Mouse (Mus musculus): ENCODE data around the gene Dxo. TPM values are rescaled to one million over a fixed set of nuclear protein-coding genes. Genes with fewer than 3 reads are reported as not detected.
"Not testable (repeated sequence)": the region's sequence is repeated elsewhere in the genome, so short reads cannot be mapped to it uniquely, and the experiment has no call there.

Gene Dxo
- 37.2 and 39.9 TPM in 2 replicates for polyA plus RNA-seq (2016; fragmentation: Nextera tagmentation; extraction: Ambion mirVana)

DNA sequence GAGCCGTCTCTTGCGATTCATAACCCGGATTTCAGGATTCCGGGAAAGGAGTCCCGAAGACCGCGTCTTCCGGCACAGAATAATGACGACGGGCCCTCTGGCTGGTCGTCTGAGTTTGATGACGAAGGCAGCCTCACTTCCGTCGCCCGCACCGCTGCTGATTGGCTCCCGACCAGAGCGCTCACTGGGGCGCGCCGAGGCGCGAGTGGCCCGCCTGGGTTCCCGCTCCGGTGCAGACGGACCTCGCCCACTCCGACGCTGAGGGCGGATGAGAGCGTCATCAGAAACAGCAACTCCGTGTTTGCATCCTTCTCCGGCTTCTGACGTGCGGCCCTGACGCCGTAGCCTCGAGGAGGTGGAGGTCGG is at the start of gene Dxo, which contains the start of gene Stk19:
Dxo (plus strand) TSS at position 164 of the 366 bp plus-strand sequence.
Stk19 (minus strand) TSS at position 90 of the 366 bp plus-strand sequence.
- peaks cover 26% of the 10 kb centered on the region for H3K4me1 ChIP-seq (replicated peaks)
- peak within 1 kb of the TSS; percentile 97 for H3K4me2 ChIP-seq
- WGBS, result under 1% methylated on average over 40 of the region's 40 CpGs
- peak within 1 kb of the TSS; percentile 92 for H3K4me3 ChIP-seq
- H3K36me3 ChIP-seq, result peaks cover 54% of the 10 kb centered on the region
- no peaks in the 10 kb centered on the region for H3K27me3 ChIP-seq (replicated peaks)
- H3K9me3 ChIP-seq (replicated peaks), result no peaks in the 10 kb centered on the region
- peak within 1 kb of the TSS; percentile 19 for H3K27ac ChIP-seq (ENCODE audit: poor library complexity, severe bottlenecking)
- ATAC-seq (ENCODE audit: insufficient number of reproducible peaks, low FRiP score), result peak; percentile 95
- H3K9ac ChIP-seq, result peak within 1 kb of the TSS; percentile 76

DNA sequence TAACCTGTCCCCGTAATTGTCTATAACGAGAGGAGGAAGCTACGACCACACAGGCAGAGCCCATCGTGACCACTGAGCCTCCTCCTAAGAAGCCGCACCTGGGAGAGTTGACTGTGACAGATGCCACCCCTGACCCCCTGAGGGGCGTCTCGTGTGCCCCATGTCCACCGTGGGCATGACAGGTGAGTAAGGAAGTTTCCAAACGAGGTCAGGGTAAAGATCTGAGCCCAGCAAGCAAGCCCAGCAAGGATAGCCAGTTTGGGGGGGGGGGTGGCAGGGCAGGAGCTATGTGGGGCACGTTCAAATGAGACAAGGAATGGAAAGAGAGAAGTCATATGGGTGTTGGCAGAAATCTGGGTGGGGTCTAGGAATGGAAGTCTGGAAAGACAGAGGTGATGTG is 41.8 kb upstream of the Dxo start:
- no peak overlapping the region for H3K27ac ChIP-seq (ENCODE audit: poor library complexity, severe bottlenecking)
- H3K4me2 ChIP-seq, result no peak overlapping the region
- H3K9me3 ChIP-seq (replicated peaks), result peaks cover 8% of the 10 kb centered on the region
- WGBS, result 81% methylated on average over 10 of the region's 10 CpGs
- no peaks in the 10 kb centered on the region for H3K36me3 ChIP-seq
- no peaks in the 10 kb centered on the region for H3K27me3 ChIP-seq (replicated peaks)
- no peak overlapping the region for H3K9ac ChIP-seq
- ATAC-seq (ENCODE audit: insufficient number of reproducible peaks, low FRiP score), result no peak
- no peaks in the 10 kb centered on the region for H3K4me1 ChIP-seq (replicated peaks)
- H3K4me3 ChIP-seq, result no peak overlapping the region

DNA sequence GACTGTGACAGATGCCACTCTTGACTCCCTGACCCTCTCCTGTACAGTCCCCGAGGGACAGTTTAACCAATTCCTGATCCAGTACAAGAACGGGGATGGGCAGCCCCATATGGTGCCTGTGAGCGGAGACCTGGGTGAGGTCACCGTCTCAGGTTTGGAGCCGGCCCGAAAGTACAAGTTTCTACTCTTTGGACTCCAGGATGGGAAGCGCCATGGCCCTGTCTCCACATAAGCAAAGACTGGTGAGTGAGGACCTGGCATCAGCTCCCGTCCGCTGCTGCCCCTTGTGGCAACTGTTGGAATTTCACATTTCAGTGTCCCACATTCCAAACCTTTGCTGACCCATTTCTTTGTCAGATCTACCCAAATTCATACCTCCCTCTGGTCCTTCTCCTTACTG is 41.2 kb upstream of the Dxo start:
- Histone ChIP-seq H3K4me2 (no peak overlapping the region), H3K4me3 (no peak overlapping the region), H3K36me3 (no peaks in the 10 kb centered on the region), H3K4me1 (replicated peaks) (no peaks in the 10 kb centered on the region), H3K27ac (ENCODE audit: poor library complexity, severe bottlenecking) (no peak overlapping the region), H3K27me3 (replicated peaks) (no peaks in the 10 kb centered on the region), H3K9me3 (replicated peaks) (peaks cover 8% of the 10 kb centered on the region), H3K9ac (no peak overlapping the region)
- 55% methylated on average over 9 of the region's 9 CpGs for WGBS
- no peak for ATAC-seq (ENCODE audit: insufficient number of reproducible peaks, low FRiP score)

GRCm38 (mm10) chr17:34796311-34797140 is 40.3 kb upstream of the Dxo start:
- WGBS, result 71% methylated on average over 8 of the region's 8 CpGs
- H3K27ac ChIP-seq (ENCODE audit: poor library complexity, severe bottlenecking), result no peak overlapping the region

DNA sequence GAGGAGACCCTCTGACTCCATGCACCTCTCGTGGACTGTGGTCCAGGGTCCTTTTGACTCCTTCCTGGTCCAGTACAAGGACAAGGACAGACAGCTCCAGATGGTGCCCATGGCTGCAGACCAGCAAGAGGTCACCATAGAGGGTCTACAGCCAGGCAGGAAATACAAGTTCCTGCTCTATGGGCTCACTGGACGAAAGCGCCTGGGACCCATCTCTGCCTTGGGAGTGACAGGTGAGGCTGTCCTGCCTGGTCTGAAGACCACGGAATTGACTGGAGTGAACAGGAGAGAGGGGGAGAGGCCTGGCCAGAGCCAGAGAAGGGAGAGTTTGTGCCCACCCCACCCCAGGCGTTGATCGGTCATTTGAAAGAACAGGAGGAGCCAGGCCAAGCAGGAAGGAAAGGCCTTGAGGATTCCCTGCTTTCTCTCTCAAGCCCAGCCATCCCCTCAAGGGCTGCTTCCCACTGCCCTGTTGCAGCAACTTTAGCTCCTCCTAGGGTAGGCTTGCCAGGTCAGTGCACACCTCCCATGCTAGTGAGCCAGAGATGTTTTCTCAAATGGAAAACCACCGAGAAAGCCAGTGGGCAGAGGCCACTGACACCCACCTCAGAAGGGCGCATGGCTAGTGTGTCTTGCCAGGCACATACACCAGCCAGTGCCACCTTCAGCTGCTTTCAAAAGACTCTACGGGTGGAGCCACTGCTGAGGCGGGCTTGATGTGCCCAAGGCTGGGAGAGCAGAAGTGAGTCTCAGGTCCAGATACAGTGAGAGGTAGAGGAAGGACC is 39.4 kb upstream of the Dxo start:
- ATAC-seq (ENCODE audit: insufficient number of reproducible peaks, low FRiP score); H3K9ac ChIP-seq: not testable (repeated sequence)

More at GRCm38 (mm10) chr17:34796311-34797140, 40.3 kb upstream of the Dxo start:
- Histone ChIP-seq H3K27me3 (replicated peaks) (no peaks in the 10 kb centered on the region), H3K36me3 (no peaks in the 10 kb centered on the region), H3K9me3 (replicated peaks) (peaks cover 8% of the 10 kb centered on the region), H3K9ac (no peak overlapping the region), H3K4me2 (no peak overlapping the region), H3K4me3 (no peak overlapping the region), H3K4me1 (replicated peaks) (no peaks in the 10 kb centered on the region)
- ATAC-seq (ENCODE audit: insufficient number of reproducible peaks, low FRiP score), result no peak

GRCm38 (mm10) chr17:34798071-34798470 is 38.7 kb upstream of the Dxo start:
- H3K4me2 ChIP-seq; H3K36me3 ChIP-seq; H3K27ac ChIP-seq (ENCODE audit: poor library complexity, severe bottlenecking); H3K9ac ChIP-seq; H3K27me3 ChIP-seq (replicated peaks); ATAC-seq (ENCODE audit: insufficient number of reproducible peaks, low FRiP score); H3K4me1 ChIP-seq (replicated peaks); H3K9me3 ChIP-seq (replicated peaks); H3K4me3 ChIP-seq: not testable (repeated sequence)
- WGBS, result 74% methylated on average over 7 of the region's 7 CpGs

More for the DNA sequence above, 39.4 kb upstream of the Dxo start:
- not testable (repeated sequence) for H3K9me3 ChIP-seq (replicated peaks); H3K27me3 ChIP-seq (replicated peaks); H3K4me1 ChIP-seq (replicated peaks); H3K4me2 ChIP-seq; H3K36me3 ChIP-seq; H3K4me3 ChIP-seq; H3K27ac ChIP-seq (ENCODE audit: poor library complexity, severe bottlenecking)
- 78% methylated on average over 10 of the region's 10 CpGs for WGBS

DNA sequence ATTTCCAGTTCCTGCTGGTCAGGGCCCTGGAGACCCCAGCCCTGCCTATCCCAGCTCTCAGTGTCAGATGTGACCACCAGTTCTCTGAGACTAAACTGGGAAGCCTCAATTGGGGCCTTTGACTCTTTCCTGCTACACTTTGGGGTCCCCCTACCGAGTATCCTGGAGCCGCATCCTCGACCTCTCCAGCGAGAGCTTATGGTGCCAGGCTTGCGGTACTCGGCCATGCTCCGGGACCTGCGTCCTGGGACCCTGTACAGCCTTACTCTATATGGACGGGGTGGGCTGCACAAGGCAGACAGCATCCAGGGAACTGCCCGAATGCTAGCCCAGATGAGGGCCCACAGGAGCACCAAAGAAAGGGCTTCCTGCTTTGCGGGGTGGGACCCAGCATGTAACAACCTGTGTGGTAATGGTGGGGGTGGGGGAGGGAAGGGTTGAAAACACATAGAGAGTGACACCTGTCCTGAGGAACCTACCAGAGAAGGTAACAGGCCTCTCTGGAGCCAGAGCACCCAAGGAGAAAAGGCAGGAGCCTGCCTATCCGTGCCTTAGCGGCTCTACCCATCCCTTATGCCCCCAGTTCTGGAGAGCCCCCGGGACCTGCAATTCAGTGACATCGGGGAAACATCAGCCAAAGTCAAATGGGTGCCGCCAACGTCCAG is 37.8 kb upstream of the Dxo start:
- H3K9me3 ChIP-seq (replicated peaks), result no peaks in the 10 kb centered on the region
- H3K36me3 ChIP-seq, result no peaks in the 10 kb centered on the region
- H3K4me1 ChIP-seq (replicated peaks), result no peaks in the 10 kb centered on the region
- 80% methylated on average over 17 of the region's 17 CpGs for WGBS
- no peak overlapping the region for H3K4me3 ChIP-seq
- no peak overlapping the region for H3K27ac ChIP-seq (ENCODE audit: poor library complexity, severe bottlenecking)
- no peak overlapping the region for H3K9ac ChIP-seq
- no peak for ATAC-seq (ENCODE audit: insufficient number of reproducible peaks, low FRiP score)
- no peak overlapping the region for H3K4me2 ChIP-seq
- no peaks in the 10 kb centered on the region for H3K27me3 ChIP-seq (replicated peaks)

DNA sequence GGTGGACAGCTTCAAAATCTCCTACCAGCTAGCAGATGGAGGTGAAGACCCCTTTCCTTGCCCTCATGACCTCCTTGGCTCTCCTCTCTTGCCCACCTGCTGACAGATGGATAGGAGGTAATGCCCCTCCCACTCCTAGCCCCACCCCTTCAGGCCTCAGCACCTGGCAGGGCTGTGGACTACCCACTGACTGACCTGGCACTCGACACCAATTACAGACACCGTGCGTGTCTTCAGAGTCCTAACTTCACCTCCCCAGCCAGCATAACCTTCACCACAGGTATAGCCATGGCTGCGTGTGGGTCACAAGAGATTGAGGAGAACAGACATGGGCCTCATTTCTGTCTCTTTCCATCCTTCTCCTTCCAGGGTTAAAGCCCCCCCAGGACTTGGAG is 37.3 kb upstream of the Dxo start:
- no peak overlapping the region for H3K9ac ChIP-seq
- H3K4me3 ChIP-seq, result no peak overlapping the region
- no peaks in the 10 kb centered on the region for H3K9me3 ChIP-seq (replicated peaks)
- H3K4me1 ChIP-seq (replicated peaks), result no peaks in the 10 kb centered on the region
- no peak overlapping the region for H3K27ac ChIP-seq (ENCODE audit: poor library complexity, severe bottlenecking)
- H3K36me3 ChIP-seq, result no peaks in the 10 kb centered on the region
- WGBS, result 87% methylated on average over 4 of the region's 4 CpGs
- no peak overlapping the region for H3K4me2 ChIP-seq
- ATAC-seq (ENCODE audit: insufficient number of reproducible peaks, low FRiP score), result no peak
- H3K27me3 ChIP-seq (replicated peaks), result no peaks in the 10 kb centered on the region

DNA sequence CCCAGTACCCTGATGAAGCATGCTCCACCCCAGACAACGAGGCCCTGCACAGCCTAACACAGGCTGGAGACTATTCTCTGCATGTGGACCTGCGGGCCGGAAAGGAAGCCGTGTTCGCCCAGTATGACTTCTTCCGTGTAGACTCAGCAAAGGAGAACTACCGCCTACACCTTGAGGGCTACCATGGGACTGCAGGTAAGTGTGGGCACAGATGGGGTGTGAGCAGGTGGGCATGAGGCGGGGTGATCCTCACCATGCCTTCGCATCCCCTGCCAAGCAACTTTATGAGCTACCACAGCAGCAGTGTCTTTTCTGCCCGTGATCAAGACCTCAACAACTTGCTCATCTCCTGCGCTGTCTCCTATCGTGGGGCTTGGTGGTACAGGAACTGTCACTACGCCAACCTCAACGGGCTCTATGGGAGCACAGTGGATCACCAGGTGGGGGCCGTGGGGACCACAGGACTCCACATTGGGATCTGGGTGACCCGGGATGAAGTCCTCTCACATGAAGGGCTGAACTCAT is 36.0 kb upstream of the Dxo start:
- H3K36me3 ChIP-seq; H3K4me1 ChIP-seq (replicated peaks); H3K4me3 ChIP-seq; H3K9me3 ChIP-seq (replicated peaks); ATAC-seq (ENCODE audit: insufficient number of reproducible peaks, low FRiP score); H3K27me3 ChIP-seq (replicated peaks); H3K27ac ChIP-seq (ENCODE audit: poor library complexity, severe bottlenecking); H3K4me2 ChIP-seq; H3K9ac ChIP-seq: not testable (repeated sequence)
- 85% methylated on average over 16 of the region's 16 CpGs for WGBS

DNA sequence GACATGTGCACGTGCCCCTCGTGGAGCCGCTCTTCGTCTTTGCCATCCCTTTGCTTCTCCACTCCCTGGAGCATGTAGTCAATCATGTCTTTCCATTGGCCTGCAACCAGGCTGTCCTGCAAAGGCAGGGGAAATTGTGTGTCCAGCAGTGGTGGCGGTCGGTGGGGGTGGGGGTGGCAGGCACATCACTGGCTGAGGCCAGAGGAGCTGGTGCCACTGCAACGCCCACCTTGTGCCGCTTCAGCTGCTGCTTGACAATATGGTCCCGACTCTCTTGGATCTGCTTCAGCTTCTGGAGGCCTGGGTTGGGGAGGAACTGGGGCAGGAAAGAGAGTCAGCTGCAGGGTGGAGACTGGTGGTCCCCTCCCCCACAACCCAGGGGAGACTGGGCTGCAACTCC is 34.1 kb upstream of the Dxo start:
- not testable (repeated sequence) for H3K27ac ChIP-seq (ENCODE audit: poor library complexity, severe bottlenecking); H3K9me3 ChIP-seq (replicated peaks); H3K36me3 ChIP-seq; H3K4me2 ChIP-seq; ATAC-seq (ENCODE audit: insufficient number of reproducible peaks, low FRiP score); H3K4me1 ChIP-seq (replicated peaks); H3K9ac ChIP-seq; H3K4me3 ChIP-seq; H3K27me3 ChIP-seq (replicated peaks)
- WGBS, result 81% methylated on average over 9 of the region's 9 CpGs

DNA sequence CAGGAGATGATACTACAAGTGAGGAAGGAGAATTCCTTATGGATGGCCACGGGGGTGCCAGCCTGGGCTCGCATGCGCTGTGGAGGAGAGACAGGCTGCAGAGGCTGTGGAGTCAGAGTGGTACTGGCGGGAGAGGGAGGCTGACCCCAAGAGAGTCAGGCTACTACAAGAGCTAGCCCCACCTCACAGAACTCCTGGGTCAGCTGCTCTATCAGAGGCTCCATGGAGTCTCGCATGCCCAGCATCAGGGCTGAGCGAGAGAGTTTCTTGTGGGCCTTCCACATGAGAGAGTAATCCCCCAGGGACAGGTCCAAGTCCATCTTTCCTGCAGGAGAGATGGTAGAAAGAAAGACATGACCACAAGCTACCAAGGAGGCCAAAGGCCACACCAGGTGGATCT is 33.5 kb upstream of the Dxo start:
- WGBS, result 88% methylated on average over 6 of the region's 6 CpGs
- not testable (repeated sequence) for ATAC-seq (ENCODE audit: insufficient number of reproducible peaks, low FRiP score)

More for the DNA sequence above, 33.5 kb upstream of the Dxo start:
- H3K4me1 ChIP-seq (replicated peaks); H3K36me3 ChIP-seq; H3K9me3 ChIP-seq (replicated peaks); H3K27ac ChIP-seq (ENCODE audit: poor library complexity, severe bottlenecking); H3K4me3 ChIP-seq; H3K9ac ChIP-seq; H3K27me3 ChIP-seq (replicated peaks); H3K4me2 ChIP-seq: not testable (repeated sequence)
